Mouse (Mus musculus): Measurements from ENCODE around the gene Plppr2. TPM values are rescaled to one million over a fixed set of nuclear protein-coding genes. Genes with fewer than 3 reads are reported as not detected.
A peak's percentile ranks its signal among the peaks of the same experiment; 100 is the strongest.

Gene Plppr2
- polyA plus RNA-seq, 1 experiment from 2014 or later: 7.8 TPM

- no peak for DNase-seq (ENCODE audit: low spot score)
- H3K36me3 ChIP-seq: peaks cover 8% of the 10 kb centered on the region; the same call in 1 of the 2 replicates
- no peaks in the 10 kb centered on the region for H3K9me3 ChIP-seq (replicated peaks)
- WGBS: 93% methylated on average over 5 of the region's 5 CpGs
- no peak overlapping the region for H3K4me3 ChIP-seq
- no peak overlapping the region for H3K27ac ChIP-seq
- H3K4me1 ChIP-seq: no peaks in the 10 kb centered on the region
- peaks cover 8% of the 10 kb centered on the region; the same call in 1 of the 2 replicates for H3K27me3 ChIP-seq (ENCODE audit: low read depth, poor library complexity, severe bottlenecking)
These were observed 40.5 kb downstream of the Plppr2 start for GRCm38 (mm10) chr9:21977331-21977730.

- Histone ChIP-seq H3K27me3 (ENCODE audit: low read depth, poor library complexity, severe bottlenecking) (peaks cover 8% of the 10 kb centered on the region; the same call in 1 of the 2 replicates), H3K4me1 (no peaks in the 10 kb centered on the region), H3K4me3 (no peak overlapping the region), H3K9me3 (replicated peaks) (no peaks in the 10 kb centered on the region), H3K27ac (no peak overlapping the region), H3K36me3 (peaks cover 8% of the 10 kb centered on the region; the same call in 1 of the 2 replicates)
- DNase-seq (ENCODE audit: low spot score): peak; percentile 51
- WGBS: 18% methylated on average over 2 of the region's 2 CpGs
These were observed 41.1 kb downstream of the Plppr2 start for GRCm38 (mm10) chr9:21977972-21978371.

GRCm38 (mm10) chr9:21978398-21979128 is 41.7 kb downstream of the Plppr2 start:
- no peaks in the 10 kb centered on the region for H3K9me3 ChIP-seq (replicated peaks)
- 94% methylated on average over 4 of the region's 4 CpGs for WGBS
- H3K36me3 ChIP-seq: peaks cover 8% of the 10 kb centered on the region; the same call in 1 of the 2 replicates
- no peak overlapping the region for H3K4me3 ChIP-seq
- no peak for DNase-seq (ENCODE audit: low spot score)
- H3K4me1 ChIP-seq: no peaks in the 10 kb centered on the region
- peaks cover 13% of the 10 kb centered on the region for H3K27me3 ChIP-seq (ENCODE audit: low read depth, poor library complexity, severe bottlenecking)
- no peak overlapping the region for H3K27ac ChIP-seq

DNA sequence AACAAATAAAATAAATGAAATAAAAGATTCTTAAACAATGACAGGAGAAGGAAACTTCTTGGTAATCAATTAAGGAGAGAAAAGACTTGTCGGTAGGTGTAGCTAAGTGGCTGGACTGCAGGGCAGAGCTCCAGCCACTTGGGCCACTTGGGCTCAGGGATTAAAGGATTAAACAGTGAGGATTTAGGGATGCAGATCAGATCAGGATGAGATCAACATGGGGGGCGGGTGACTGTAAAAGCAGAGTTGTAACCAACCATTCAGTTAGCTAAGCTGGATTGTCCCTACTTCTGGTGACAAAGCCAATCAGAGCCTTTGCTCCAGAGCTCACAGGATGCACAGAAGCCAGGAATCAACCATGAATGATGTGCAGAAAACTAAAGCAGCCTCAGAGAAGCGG is 47.1 kb downstream of the Plppr2 start:
- H3K27me3 ChIP-seq (ENCODE audit: low read depth, poor library complexity, severe bottlenecking): peaks cover 66% of the 10 kb centered on the region
- H3K9me3 ChIP-seq (replicated peaks): no peaks in the 10 kb centered on the region
- H3K4me1 ChIP-seq: peaks cover 12% of the 10 kb centered on the region
- DNase-seq (ENCODE audit: low spot score): no peak
- no peak overlapping the region for H3K27ac ChIP-seq
- WGBS: 31% methylated on average over 3 of the region's 3 CpGs
- peaks cover 5% of the 10 kb centered on the region; the same call in 1 of the 2 replicates for H3K36me3 ChIP-seq
- no peak overlapping the region for H3K4me3 ChIP-seq

GRCm38 (mm10) chr9:21987592-21988342 is 50.9 kb downstream of the Plppr2 start:
- Histone ChIP-seq H3K9me3 (replicated peaks) (no peaks in the 10 kb centered on the region), H3K4me3 (peak overlapping the region; percentile 59), H3K27ac (no peak overlapping the region), H3K36me3 (no peaks in the 10 kb centered on the region), H3K27me3 (ENCODE audit: low read depth, poor library complexity, severe bottlenecking) (peaks cover 97% of the 10 kb centered on the region), H3K4me1 (peaks cover 30% of the 10 kb centered on the region)
- WGBS: 9% methylated on average over 36 of the region's 36 CpGs
- no peak for DNase-seq (ENCODE audit: low spot score)

DNA sequence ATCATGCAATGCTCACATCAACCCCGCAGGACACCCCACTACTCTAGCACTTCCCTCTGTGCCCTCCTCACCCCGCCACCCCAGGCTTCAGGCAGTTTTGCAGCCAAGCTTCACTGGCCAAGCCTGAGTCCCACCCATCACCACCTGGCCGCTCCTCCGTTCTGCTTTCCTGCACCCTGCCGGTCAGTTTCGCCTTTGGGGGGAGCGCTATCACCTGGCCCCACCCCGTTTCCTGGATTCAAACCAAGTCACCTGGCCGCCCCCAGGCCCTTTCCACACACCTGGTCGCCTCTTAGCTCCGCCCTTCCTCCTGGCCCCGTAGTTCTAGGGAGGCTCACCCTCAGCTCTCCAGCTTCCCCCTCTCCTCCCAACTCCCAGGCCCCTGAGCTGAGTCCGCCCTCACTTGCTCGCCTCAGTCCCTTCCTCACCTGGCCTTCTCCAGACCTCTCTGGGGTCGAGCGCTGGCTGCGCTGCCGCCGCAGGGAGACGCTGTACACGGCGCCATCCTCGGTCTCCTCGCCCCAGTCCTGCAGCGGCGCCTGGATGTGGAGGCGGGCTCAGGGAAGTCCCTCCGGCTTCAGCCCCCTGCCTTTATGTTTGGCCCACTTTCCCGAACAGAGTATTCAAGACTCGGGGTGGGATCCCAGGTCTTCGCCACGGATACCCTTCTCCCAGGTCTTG is 51.7 kb downstream of the Plppr2 start:
- Histone ChIP-seq H3K9me3 (replicated peaks) (no peaks in the 10 kb centered on the region), H3K36me3 (no peaks in the 10 kb centered on the region), H3K27ac (0 out of 2 replicates have a peak overlapping the region, but pooled peaks have one; percentile 40), H3K27me3 (ENCODE audit: low read depth, poor library complexity, severe bottlenecking) (peaks cover 100% of the 10 kb centered on the region), H3K4me1 (peaks cover 30% of the 10 kb centered on the region), H3K4me3 (peak overlapping the region; percentile 59)
- peak; percentile 62 for DNase-seq (ENCODE audit: low spot score)
- WGBS: 2% methylated on average over 32 of the region's 32 CpGs

DNA sequence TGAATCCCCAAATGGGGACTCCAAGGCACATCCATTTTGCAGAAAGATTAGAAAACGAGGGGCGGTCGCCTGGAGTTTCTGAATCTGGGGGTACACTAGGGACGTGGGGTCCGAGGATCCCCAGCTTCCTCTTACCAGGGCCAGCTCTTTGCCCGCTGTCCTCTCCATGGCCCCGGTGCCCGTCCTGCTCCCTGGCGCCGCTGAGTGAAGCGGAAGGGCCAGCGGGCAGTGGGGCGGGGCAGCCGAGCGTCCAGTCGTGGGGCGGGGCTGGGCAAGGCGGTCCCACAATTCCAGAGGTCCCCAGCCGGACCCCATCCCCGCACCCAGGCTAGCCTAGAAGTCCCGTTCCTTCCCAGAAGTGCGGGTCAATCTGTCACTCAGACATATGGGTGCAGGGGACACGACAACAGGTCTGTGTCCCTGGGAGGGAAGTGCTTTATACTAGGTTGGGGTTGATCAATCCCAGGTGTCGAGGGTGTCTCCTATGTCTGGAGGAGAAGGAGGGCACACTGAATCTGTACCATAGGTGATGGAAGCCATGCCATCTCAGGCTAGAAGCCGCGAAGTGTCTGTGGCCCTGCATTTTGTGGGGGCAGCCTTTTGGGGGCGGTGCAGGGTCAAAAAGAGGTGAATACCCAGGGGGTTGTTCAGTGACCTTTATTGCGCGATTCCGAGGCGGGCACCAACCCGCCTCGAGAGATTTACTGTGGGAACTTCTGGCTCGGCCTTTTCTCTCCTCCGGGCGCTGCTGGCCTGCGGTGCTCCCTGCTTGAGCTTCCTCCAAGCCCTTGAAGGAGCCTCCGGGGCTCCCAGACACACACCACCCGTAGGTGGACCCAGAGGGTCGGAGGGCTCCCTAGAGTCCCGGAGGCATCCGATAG is 52.6 kb downstream of the Plppr2 start, which contains the start of gene Rgl3:
Gene Rgl3, minus strand, starts transcription at position 217 of the 881 bp plus-strand sequence.
- peaks cover 30% of the 10 kb centered on the region for H3K4me1 ChIP-seq
- DNase-seq (ENCODE audit: low spot score): peak; percentile 76
- WGBS: under 1% methylated on average over 42 of the region's 42 CpGs
- peak within 1 kb of the TSS; percentile 59 for H3K4me3 ChIP-seq
- H3K27ac ChIP-seq: peak within 1 kb of the TSS; percentile 40; the same call in 1 of the 2 replicates
- H3K36me3 ChIP-seq: no peaks in the 10 kb centered on the region
- no peaks in the 10 kb centered on the region for H3K9me3 ChIP-seq (replicated peaks)
- H3K27me3 ChIP-seq (ENCODE audit: low read depth, poor library complexity, severe bottlenecking): peaks cover 95% of the 10 kb centered on the region

DNA sequence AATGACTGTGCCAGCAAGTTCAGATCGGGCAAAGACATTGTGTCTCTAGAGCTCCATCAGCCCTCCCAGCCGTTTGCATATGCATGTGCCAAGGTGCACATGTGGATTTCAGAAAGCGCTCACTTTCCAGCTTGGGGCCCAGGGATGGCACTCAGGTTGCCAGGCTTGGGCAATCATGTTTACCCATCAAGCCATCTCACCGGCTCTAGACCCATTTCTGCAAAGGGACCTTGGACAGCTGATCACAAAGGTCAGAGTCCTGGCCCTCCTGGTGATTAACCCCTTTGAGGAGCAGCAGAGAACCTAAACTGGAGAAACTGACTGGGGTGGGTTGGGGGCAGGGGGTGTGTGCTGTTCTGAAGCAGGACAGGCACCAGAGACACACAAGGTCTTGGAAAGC is 55.4 kb downstream of the Plppr2 start:
- Histone ChIP-seq H3K27ac (no peak overlapping the region), H3K36me3 (no peaks in the 10 kb centered on the region), H3K27me3 (ENCODE audit: low read depth, poor library complexity, severe bottlenecking) (peaks cover 75% of the 10 kb centered on the region), H3K4me3 (no peak overlapping the region), H3K9me3 (replicated peaks) (no peaks in the 10 kb centered on the region), H3K4me1 (peaks cover 30% of the 10 kb centered on the region)
- WGBS: 79% methylated on average over 4 of the region's 4 CpGs
- DNase-seq (ENCODE audit: low spot score): no peak

DNA sequence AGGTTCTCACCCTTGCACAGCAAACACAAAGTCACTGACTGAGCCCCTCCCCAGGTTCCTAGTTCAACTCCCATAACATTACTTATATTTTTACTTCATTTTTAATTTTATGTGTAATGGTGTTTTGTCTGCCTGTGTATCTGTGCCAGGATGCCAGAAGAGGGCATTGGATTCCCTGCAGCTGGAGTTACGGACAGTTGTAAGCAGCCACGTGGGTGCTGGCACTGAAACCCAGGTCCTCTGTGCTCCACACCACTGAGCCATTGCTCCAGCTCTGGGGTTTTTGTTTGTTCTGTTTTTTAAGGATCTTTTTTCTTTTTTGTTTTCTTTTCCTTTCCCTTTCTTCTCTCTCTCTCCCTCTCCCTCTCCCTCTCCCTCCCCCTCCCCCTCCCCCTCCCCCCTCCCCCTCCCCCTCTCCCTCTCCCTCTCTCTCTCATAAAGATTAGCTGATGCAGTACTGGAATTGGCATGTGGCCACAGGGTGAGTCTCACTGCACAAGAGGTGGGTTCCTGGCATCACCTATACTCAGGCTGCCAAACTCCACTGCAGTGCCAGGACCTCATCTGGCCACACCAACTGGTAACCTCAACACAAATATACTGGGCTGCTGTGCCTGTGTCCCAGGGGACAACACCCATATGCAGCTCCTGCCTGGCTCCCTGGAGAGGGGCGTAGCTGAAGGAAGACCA is 59.5 kb downstream of the Plppr2 start:
- 82% methylated on average over 3 of the region's 3 CpGs for WGBS
- H3K4me3 ChIP-seq: no peak overlapping the region
- H3K36me3 ChIP-seq: no peaks in the 10 kb centered on the region
- H3K27ac ChIP-seq: no peak overlapping the region
- no peak for DNase-seq (ENCODE audit: low spot score)
- H3K27me3 ChIP-seq (ENCODE audit: low read depth, poor library complexity, severe bottlenecking): peaks cover 38% of the 10 kb centered on the region
- no peaks in the 10 kb centered on the region for H3K4me1 ChIP-seq
- H3K9me3 ChIP-seq (replicated peaks): no peaks in the 10 kb centered on the region
